Comparison of ENCODE assay signal across 8 mouse cellular contexts in genomic region chr6:49368212-49368611, GRCm38 (mm10). TPM values are rescaled to one million over a fixed set of nuclear protein-coding genes. Genes with fewer than 3 reads are reported as not detected.
DNase-seq lines count a peak whose midpoint lies in the region; ATAC-seq and TF ChIP-seq lines count a peak whose summit lies in the region.

No protein-coding gene starts in this region.

- peaks cover 3% of the 10 kb centered on the region; the same call in 1 of the 2 replicates for H3K4me1 ChIP-seq in liver, adult 2 months (ENCODE audit: control insufficient read depth, insufficient read depth, low read length)
- peaks cover 15% of the 10 kb centered on the region for H3K4me1 ChIP-seq in embryonic facial prominence, embryonic 14.5 days (ENCODE audit: control insufficient read depth, insufficient read depth, low read length)
- H3K4me1 ChIP-seq in intestine, postnatal 0 days (replicated peaks; ENCODE audit: control insufficient read depth, insufficient read depth, low read length), result peaks cover 3% of the 10 kb centered on the region; the same call in 1 of the 2 replicates
- peaks cover 11% of the 10 kb centered on the region for H3K4me1 ChIP-seq in neural tube, embryonic 13.5 days (replicated peaks)

- peak overlapping the region; percentile 62; the same call in 1 of the 2 replicates for H3K4me3 ChIP-seq in liver, adult 2 months (ENCODE audit: insufficient read depth, low read depth, low read length)
- H3K4me3 ChIP-seq in embryonic facial prominence, embryonic 14.5 days (ENCODE audit: low read depth, low read length), result peak overlapping the region; percentile 64
- peak overlapping the region; percentile 61 for H3K4me3 ChIP-seq in intestine, postnatal 0 days (ENCODE audit: low read depth, low read length)
- peak overlapping the region; percentile 57 for H3K4me3 ChIP-seq in neural tube, embryonic 13.5 days

- H3K9ac ChIP-seq in liver, adult 2 months (ENCODE audit: low read depth, low read length), result no peak overlapping the region
- H3K9ac ChIP-seq in embryonic facial prominence, embryonic 14.5 days (ENCODE audit: low read depth, low read length), result peak overlapping the region; percentile 72
- peak overlapping the region; percentile 46; the same call in 1 of the 2 replicates for H3K9ac ChIP-seq in intestine, postnatal 0 days (ENCODE audit: low read depth, low read length)
- peak overlapping the region; percentile 67 for H3K9ac ChIP-seq in neural tube, embryonic 13.5 days

- TF ChIP-seq CTCF in liver, adult 2 months (IDR thresholded peaks at IDR 0.05; ENCODE audit: low read depth, low read length), result no peak
- TF ChIP-seq CTCF in intestine, postnatal 0 days (IDR thresholded peaks at IDR 0.05; ENCODE audit: low read depth), result no peak

- no peak for ATAC-seq in embryonic facial prominence, embryonic 14.5 days (ENCODE audit: low read depth)
- ATAC-seq in intestine, postnatal 0 days, result no peak
- ATAC-seq in neural tube, embryonic 13.5 days (ENCODE audit: low read depth), result no peak
- ATAC-seq in megakaryocyte progenitor cell, adult 5-6 weeks (replicated peaks; ENCODE audit: poor library complexity), result no peak

- H3K79me2 ChIP-seq in liver, adult 2 months (ENCODE audit: control insufficient read depth, insufficient read depth, low read length), result no peaks in the 10 kb centered on the region

- no peaks in the 10 kb centered on the region for H3K27me3 ChIP-seq in liver, adult 2 months (ENCODE audit: control insufficient read depth, insufficient read depth, low read length)
- no peaks in the 10 kb centered on the region for H3K27me3 ChIP-seq in embryonic facial prominence, embryonic 14.5 days (replicated peaks; ENCODE audit: control insufficient read depth, insufficient read depth, low read length)
- no peaks in the 10 kb centered on the region for H3K27me3 ChIP-seq in intestine, postnatal 0 days (replicated peaks; ENCODE audit: control insufficient read depth, insufficient read depth, low read length)
- no peaks in the 10 kb centered on the region for H3K27me3 ChIP-seq in neural tube, embryonic 13.5 days

- no peak for DNase-seq in liver, adult 2 months (ENCODE audit: extremely low read depth, low read depth, low spot score)
- no peak for DNase-seq in liver
- peak; percentile 34 for DNase-seq in embryonic facial prominence, embryonic 14.5 days (ENCODE audit: low spot score)
- DNase-seq in left cerebral cortex, adult 11 months (ENCODE audit: low spot score), result no peak
- DNase-seq in gastrocnemius, postnatal 4 days (ENCODE audit: low spot score in 2 of 2), result no peak

- H3K36me3 ChIP-seq in liver, adult 2 months (ENCODE audit: control insufficient read depth, insufficient read depth, low read length), result no peaks in the 10 kb centered on the region
- no peaks in the 10 kb centered on the region for H3K36me3 ChIP-seq in embryonic facial prominence, embryonic 14.5 days (ENCODE audit: control insufficient read depth, insufficient read depth, low read length)
- no peaks in the 10 kb centered on the region for H3K36me3 ChIP-seq in intestine, postnatal 0 days (ENCODE audit: control insufficient read depth, insufficient read depth)
- H3K36me3 ChIP-seq in neural tube, embryonic 13.5 days, result no peaks in the 10 kb centered on the region

- TF ChIP-seq POLR2A in liver, adult 2 months (IDR thresholded peaks at IDR 0.05; ENCODE audit: extremely low read depth, insufficient read depth, low read length), result no peak

- H3K9me3 ChIP-seq in embryonic facial prominence, embryonic 14.5 days (ENCODE audit: control insufficient read depth, low read length), result no peaks in the 10 kb centered on the region
- no peaks in the 10 kb centered on the region for H3K9me3 ChIP-seq in intestine, postnatal 0 days (ENCODE audit: control insufficient read depth)
- H3K9me3 ChIP-seq in neural tube, embryonic 13.5 days, result no peaks in the 10 kb centered on the region

- peak overlapping the region; percentile 92 for H3K4me2 ChIP-seq in embryonic facial prominence, embryonic 14.5 days (ENCODE audit: low read depth, low read length)
- peak overlapping the region; percentile 80 for H3K4me2 ChIP-seq in intestine, postnatal 0 days (replicated peaks; ENCODE audit: low read depth)
- peak overlapping the region; percentile 79 for H3K4me2 ChIP-seq in neural tube, embryonic 13.5 days

- 73% methylated on average over 3 of the region's 3 CpGs for WGBS in liver, adult 2 months
- 13% methylated on average over 3 of the region's 3 CpGs for WGBS in embryonic facial prominence, embryonic 14.5 days
- 59% methylated on average over 3 of the region's 3 CpGs for WGBS in intestine, postnatal 0 days
- 43% methylated on average over 3 of the region's 3 CpGs for WGBS in neural tube, embryonic 13.5 days

- no peak overlapping the region for H3K27ac ChIP-seq in liver, adult 2 months (replicated peaks; ENCODE audit: insufficient read depth, low read depth, low read length)
- no peak overlapping the region; the same call in none of the 2 replicates for H3K27ac ChIP-seq in embryonic facial prominence, embryonic 14.5 days (replicated peaks; ENCODE audit: low read depth, low read length)
- H3K27ac ChIP-seq in intestine, postnatal 0 days (ENCODE audit: low read depth, low read length), result no peak overlapping the region
- H3K27ac ChIP-seq in neural tube, embryonic 13.5 days (replicated peaks), result no peak overlapping the region

RNA-seq across cellular contexts. Expression of gene Fam221a, which starts 0.7 kb away (rescaled TPM):
- total RNA-seq in liver, adult 2 months (2014; rRNA removed), result 0.67 and 0.83 TPM in 2 replicates
- 0.14 and 0.17 TPM in 2 replicates for polyA plus RNA-seq in liver, adult 2 months (2012; rRNA removed)
- 7.2 and 10.2 TPM in 2 replicates for polyA plus RNA-seq in embryonic facial prominence, embryonic 14.5 days (2014; fragmentation: Nextera tagmentation; extraction: Ambion mirVana)
- polyA plus RNA-seq in intestine, postnatal 0 days (2015; fragmentation: Nextera tagmentation; extraction: Ambion mirVana), result 3.2 and 4.0 TPM in 2 replicates
- 3.2 and 5.9 TPM in 2 replicates for polyA plus RNA-seq in neural tube, embryonic 13.5 days (2015; fragmentation: Nextera tagmentation; extraction: Ambion mirVana)
- total RNA-seq in megakaryocyte progenitor cell, adult 5-6 weeks (2015), result 7.7 and 13.8 TPM in 2 replicates
- total RNA-seq in megakaryocyte progenitor cell, adult 5-6 weeks (2017), result 2.4 and 2.9 TPM in 2 replicates
- total RNA-seq in gastrocnemius, postnatal 4 days (2021), result 1 to 10 TPM; 2.1 to 3.4 TPM

RNA-seq across cellular contexts. Expression of gene Stk31, which starts 27.2 kb away (rescaled TPM):
- not detected in 2 replicates for total RNA-seq in liver, adult 2 months (2014; rRNA removed)
- polyA plus RNA-seq in liver, adult 2 months (2012; rRNA removed), result not detected in 2 replicates
- polyA plus RNA-seq in embryonic facial prominence, embryonic 14.5 days (2014; fragmentation: Nextera tagmentation; extraction: Ambion mirVana), result 0.41 TPM in 1 of 2 replicates, not detected in the other
- polyA plus RNA-seq in intestine, postnatal 0 days (2015; fragmentation: Nextera tagmentation; extraction: Ambion mirVana), result not detected in 2 replicates
- polyA plus RNA-seq in neural tube, embryonic 13.5 days (2015; fragmentation: Nextera tagmentation; extraction: Ambion mirVana), result not detected in 2 replicates
- not detected in 2 replicates for total RNA-seq in megakaryocyte progenitor cell, adult 5-6 weeks (2015)
- total RNA-seq in megakaryocyte progenitor cell, adult 5-6 weeks (2017), result not detected in 2 replicates
- total RNA-seq in gastrocnemius, postnatal 4 days (2021), result under 1 TPM; 0.96 to 0.98 TPM

RNA-seq across cellular contexts. Expression of gene Ccdc126, which starts 49.1 kb away (rescaled TPM):
- 1.2 and 1.8 TPM in 2 replicates for total RNA-seq in liver, adult 2 months (2014; rRNA removed)
- polyA plus RNA-seq in liver, adult 2 months (2012; rRNA removed), result 0.84 and 0.87 TPM in 2 replicates
- polyA plus RNA-seq in embryonic facial prominence, embryonic 14.5 days (2014; fragmentation: Nextera tagmentation; extraction: Ambion mirVana), result 10.9 and 12.5 TPM in 2 replicates
- 7.7 and 9.2 TPM in 2 replicates for polyA plus RNA-seq in intestine, postnatal 0 days (2015; fragmentation: Nextera tagmentation; extraction: Ambion mirVana)
- 8.8 and 11.6 TPM in 2 replicates for polyA plus RNA-seq in neural tube, embryonic 13.5 days (2015; fragmentation: Nextera tagmentation; extraction: Ambion mirVana)
- total RNA-seq in megakaryocyte progenitor cell, adult 5-6 weeks (2015), result 3.4 and 5.5 TPM in 2 replicates
- total RNA-seq in megakaryocyte progenitor cell, adult 5-6 weeks (2017), result 3.9 and 6.7 TPM in 2 replicates
- total RNA-seq in gastrocnemius, postnatal 4 days (2021), result 1 to 10 TPM; 2.4 to 2.9 TPM
